Comparison of ENCODE assay signal across 15 mouse cellular contexts in genomic region chr5:75164688-75165087, GRCm38 (mm10). TPM values are rescaled to one million over a fixed set of nuclear protein-coding genes. Genes with fewer than 3 reads are reported as not detected.
DNase-seq lines count a peak whose midpoint lies in the region; ATAC-seq and TF ChIP-seq lines count a peak whose summit lies in the region.
"Had no signal": no experiment of that assay in that cellular context is flagged by ENCODE, and none has a peak within 500 bp of the region (broad histone marks: within the 10 kb centered on the region; RNA-seq: fewer than 3 reads in every experiment).

No protein-coding gene starts in this region.

- H3K27ac ChIP-seq in gastrocnemius, adult 2 months = no peak overlapping the region
- H3K27ac ChIP-seq: embryonic facial prominence, embryonic 12.5 days; forebrain, embryonic 13.5 days; hindbrain, embryonic 10.5 days had no signal

- DNase-seq in gastrocnemius, adult 2 months = no peak
- no peak for DNase-seq in gastrocnemius, postnatal 10 days
- peak; percentile 35 for DNase-seq in left cerebral cortex, postnatal 4 days
- no peak for DNase-seq in left cerebral cortex, adult 11 months (ENCODE audit: low spot score)
- peak; percentile 64 for DNase-seq in ES-CJ7 (ENCODE audit: low read depth, low spot score)
- DNase-seq in induced T-regulatory cell, adult 2 months (ENCODE audit: low read depth) = peak; percentile 27
- no peak for DNase-seq in neural tube, embryonic 10.5 days (ENCODE audit: extremely low spot score, low spot score)
- DNase-seq: B cell, adult 2 months; gastrocnemius, postnatal 36 days; midbrain, embryonic 14.5 days had no signal

- no peak overlapping the region for H3K4me3 ChIP-seq in gastrocnemius, adult 2 months
- H3K4me3 ChIP-seq: embryonic facial prominence, embryonic 12.5 days; forebrain, embryonic 13.5 days; hindbrain, embryonic 10.5 days had no signal

- peak; percentile 18; the same call in 1 of the 2 replicates for TF ChIP-seq CTCF in gastrocnemius, adult 2 months (IDR thresholded peaks at IDR 0.05)

- intact Hi-C loops in gastrocnemius, adult 2 months (cut with DNase I) = no loop called here
- intact Hi-C loops in left cerebral cortex, postnatal 4 days (cut with DNase I) = no loop called here

- no peak for ATAC-seq in CD4-positive, CD25-positive, alpha-beta regulatory T cell, adult 4 months
- ATAC-seq: activated CD4-positive, CD25-positive, alpha-beta regulatory T cell, adult 4 months; forebrain, embryonic 13.5 days had no signal

RNA-seq across cellular contexts. Expression of gene Pdgfra, which starts 12.6 kb away (rescaled TPM):
- total RNA-seq in gastrocnemius, adult 2 months (2021) = 10 to 100 TPM; 16.6 to 21.7 TPM
- total RNA-seq in gastrocnemius, postnatal 10 days (2021) = 10 to 100 TPM; 48.9 to 52.1 TPM
- 10 to 100 TPM; 61.5 to 68.4 TPM for total RNA-seq in left cerebral cortex, postnatal 4 days (2021)
- under 1 TPM in 1 of 2 experiments, not detected in 1; 0.66 TPM for polyA plus RNA-seq in CD4-positive, CD25-positive, alpha-beta regulatory T cell, adult 4 months (2017; shearing (Covaris generic))
- polyA plus RNA-seq: activated CD4-positive, CD25-positive, alpha-beta regulatory T cell, adult 4 months had no signal

Comparison
In these comparisons a context has a peak if more than half of its experiments do, and no peak if none do; other contexts are left out.
1. DNase-seq: peak in left cerebral cortex, postnatal 4 days (single experiment), ES-CJ7 (single experiment) and induced T-regulatory cell, adult 2 months (single experiment); none in gastrocnemius, adult 2 months (single experiment), gastrocnemius, postnatal 10 days (single experiment), left cerebral cortex, adult 11 months (single experiment) and neural tube, embryonic 10.5 days (single experiment).